Mouse (Mus musculus): ENCODE measurements around the gene Nelfb. TPM values are rescaled to one million over a fixed set of nuclear protein-coding genes. Genes with fewer than 3 reads are reported as not detected.
A peak's percentile ranks its signal among the peaks of the same experiment; 100 is the strongest.

The Nelfb gene
- polyA plus RNA-seq, 1 experiment from 2014 or later: 137 TPM

DNA sequence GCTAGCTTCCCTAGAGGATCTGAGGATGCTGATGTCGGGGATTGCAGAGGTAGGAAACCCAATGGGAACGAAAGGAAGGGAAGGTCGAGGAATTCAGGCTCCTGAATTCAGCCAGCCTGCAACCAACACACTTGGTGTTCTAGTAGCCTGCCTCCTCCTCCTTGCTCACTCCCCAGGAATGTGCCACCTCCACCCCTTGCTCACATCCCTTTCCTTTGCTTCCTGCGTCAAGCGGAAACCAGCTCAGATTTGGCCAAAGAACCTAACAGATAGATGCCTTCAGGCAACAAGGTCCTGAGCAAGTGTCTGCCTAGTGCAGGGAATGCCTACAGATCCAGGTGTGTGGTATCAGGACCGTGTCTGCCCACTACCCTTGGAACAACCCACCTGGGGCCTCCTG lies 34.7 kb downstream of the Nelfb start:
- Histone ChIP-seq H3K36me3 (no peaks in the 10 kb centered on the region), H3K4me1 (peaks cover 67% of the 10 kb centered on the region), H3K27me3 (ENCODE audit: low read depth, poor library complexity, severe bottlenecking) (peaks cover 65% of the 10 kb centered on the region), H3K9me3 (replicated peaks) (no peaks in the 10 kb centered on the region), H3K4me3 (no peak overlapping the region), H3K27ac (peak overlapping the region; percentile 80)
- WGBS: 53% methylated on average over 6 of the region's 6 CpGs
- DNase-seq (ENCODE audit: low spot score): peak; percentile 28

DNA sequence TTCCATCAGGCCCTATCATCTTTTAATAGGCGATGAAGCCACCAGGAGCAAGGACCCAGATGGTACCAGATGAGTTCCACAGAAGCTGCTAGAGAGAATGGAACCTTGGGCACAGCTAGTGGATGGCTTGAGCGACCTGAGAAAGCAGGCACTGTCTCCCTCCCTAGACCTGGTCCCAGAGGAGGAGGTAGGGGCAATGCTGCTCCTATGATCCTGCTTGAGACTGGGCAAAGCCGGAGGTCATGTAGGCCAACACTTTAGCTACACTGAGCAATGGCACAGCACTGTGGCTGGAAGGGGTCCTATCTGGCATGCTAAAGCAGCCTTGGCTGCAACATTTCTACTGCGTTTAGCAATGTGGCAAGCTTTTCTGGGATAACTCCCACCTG lies 35.6 kb downstream of the Nelfb start:
- Histone ChIP-seq H3K4me1 (peaks cover 58% of the 10 kb centered on the region), H3K9me3 (replicated peaks) (no peaks in the 10 kb centered on the region), H3K36me3 (no peaks in the 10 kb centered on the region), H3K27me3 (ENCODE audit: low read depth, poor library complexity, severe bottlenecking) (peaks cover 57% of the 10 kb centered on the region), H3K27ac (no peak overlapping the region), H3K4me3 (no peak overlapping the region)
- 68% methylated on average over 4 of the region's 4 CpGs for WGBS
- peak; percentile 21 for DNase-seq (ENCODE audit: low spot score)

DNA sequence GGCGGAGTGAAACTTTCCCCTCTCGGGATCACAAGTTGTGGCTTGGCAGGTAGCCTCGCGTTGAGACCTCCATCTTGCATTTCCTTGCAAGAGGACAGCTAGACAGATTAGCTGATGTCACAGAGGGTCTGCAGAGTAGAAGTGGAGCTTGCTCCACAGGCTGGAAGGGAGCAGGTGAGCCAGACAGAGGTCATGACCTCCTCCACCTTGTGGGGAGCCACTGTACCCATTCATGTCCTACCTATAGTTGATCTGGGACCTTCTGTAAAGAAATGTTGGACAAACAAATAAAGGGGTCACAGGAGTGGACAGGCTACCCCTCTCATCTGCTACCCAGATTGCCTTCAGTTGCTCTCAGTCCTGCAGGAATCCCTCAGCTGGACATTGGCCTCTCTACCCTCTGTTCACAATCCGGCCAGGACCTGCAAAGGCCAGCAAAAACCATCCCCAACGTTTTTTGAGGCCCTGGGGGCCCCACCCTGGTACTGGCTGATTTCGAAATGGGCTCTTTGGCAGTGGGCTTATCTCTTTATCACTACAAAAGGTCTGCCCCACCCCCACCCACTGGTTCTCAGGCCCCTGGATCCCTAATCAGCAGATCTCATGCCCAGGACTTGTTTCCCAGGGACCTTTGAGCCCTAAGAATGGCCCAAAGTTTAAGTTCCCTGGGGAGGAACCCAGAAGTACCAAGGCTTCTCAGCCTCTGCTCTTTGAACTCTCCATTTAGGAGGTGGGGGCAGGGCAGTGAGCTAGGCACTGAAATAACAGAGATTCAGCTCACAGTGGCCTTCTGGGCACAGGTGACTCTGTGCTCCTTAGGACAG lies 36.2 kb downstream of the Nelfb start:
- H3K27ac ChIP-seq: no peak overlapping the region
- H3K36me3 ChIP-seq: no peaks in the 10 kb centered on the region
- H3K9me3 ChIP-seq (replicated peaks): no peaks in the 10 kb centered on the region
- no peak overlapping the region for H3K4me3 ChIP-seq
- 51% methylated on average over 7 of the region's 7 CpGs for WGBS
- peaks cover 51% of the 10 kb centered on the region for H3K27me3 ChIP-seq (ENCODE audit: low read depth, poor library complexity, severe bottlenecking)
- H3K4me1 ChIP-seq: peaks cover 57% of the 10 kb centered on the region
- DNase-seq (ENCODE audit: low spot score): peak; percentile 23

DNA sequence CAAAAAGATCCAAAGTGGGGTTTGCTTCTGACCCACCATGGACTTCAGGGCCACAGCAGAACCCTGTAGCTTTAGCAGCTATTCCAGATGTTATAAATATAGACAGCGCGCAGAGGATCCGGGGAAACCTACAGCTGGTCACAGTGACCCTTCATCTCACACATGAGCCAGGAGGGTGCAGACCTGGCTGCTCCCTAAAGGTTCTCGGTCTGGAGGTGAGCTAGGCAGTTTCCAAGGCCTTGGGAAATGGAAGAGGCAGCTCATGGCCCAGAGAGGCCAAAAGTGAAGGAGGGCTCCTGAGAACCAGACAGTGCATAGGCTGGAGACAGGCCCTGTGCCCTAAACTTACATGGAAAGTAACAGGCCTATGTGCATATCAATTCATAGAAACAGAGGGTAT lies 37.5 kb downstream of the Nelfb start:
- 94% methylated on average over 4 of the region's 4 CpGs for WGBS
- DNase-seq (ENCODE audit: low spot score): no peak
- Histone ChIP-seq H3K36me3 (no peaks in the 10 kb centered on the region), H3K27ac (no peak overlapping the region), H3K4me1 (peaks cover 57% of the 10 kb centered on the region), H3K27me3 (ENCODE audit: low read depth, poor library complexity, severe bottlenecking) (peaks cover 38% of the 10 kb centered on the region), H3K9me3 (replicated peaks) (no peaks in the 10 kb centered on the region), H3K4me3 (no peak overlapping the region)

DNA sequence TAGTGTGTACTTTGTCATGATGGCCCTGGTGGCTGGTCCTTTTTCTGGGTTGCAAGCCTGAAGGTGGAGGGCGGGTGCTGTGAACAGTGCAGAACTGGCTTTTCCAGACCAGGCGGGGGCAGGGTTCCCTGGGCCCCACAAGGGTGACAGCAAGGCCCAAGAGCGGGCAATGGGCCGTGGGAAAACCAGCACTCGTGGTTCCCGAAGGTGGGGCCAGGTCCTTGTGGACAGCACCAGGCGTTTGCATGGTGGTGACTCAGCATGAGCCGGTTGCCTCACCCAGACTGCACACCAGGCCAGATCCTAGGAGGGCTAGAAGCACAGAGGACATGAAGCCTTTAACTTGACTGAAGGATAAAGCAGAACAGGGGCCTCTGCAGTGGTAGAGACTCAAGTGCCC lies 38.7 kb downstream of the Nelfb start:
- Histone ChIP-seq H3K4me3 (no peak overlapping the region), H3K27ac (0 out of 2 replicates have a peak overlapping the region, but pooled peaks have one; percentile 37), H3K27me3 (ENCODE audit: low read depth, poor library complexity, severe bottlenecking) (peaks cover 26% of the 10 kb centered on the region), H3K36me3 (no peaks in the 10 kb centered on the region), H3K9me3 (replicated peaks) (no peaks in the 10 kb centered on the region), H3K4me1 (peaks cover 57% of the 10 kb centered on the region)
- peak; percentile 29 for DNase-seq (ENCODE audit: low spot score)
- WGBS: 70% methylated on average over 8 of the region's 8 CpGs

DNA sequence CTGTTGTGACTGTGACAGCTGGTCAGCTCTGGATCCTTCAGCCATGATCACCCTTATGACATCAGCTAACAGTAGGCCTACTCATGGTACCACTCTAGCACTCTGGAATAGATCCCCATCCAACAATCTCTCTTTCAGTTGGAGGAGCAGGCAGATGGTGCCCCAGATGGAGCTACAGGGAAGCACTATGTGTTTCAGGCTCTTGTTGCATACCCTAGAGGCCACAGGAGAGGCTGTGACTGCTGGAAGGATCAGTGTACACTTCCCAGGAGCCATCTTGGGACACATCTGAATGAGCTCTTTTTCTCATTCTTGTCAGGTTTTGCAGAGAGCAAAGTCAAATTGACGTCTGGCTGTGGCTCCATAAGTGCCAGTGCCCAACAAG lies 39.5 kb downstream of the Nelfb start:
- 76% methylated on average over 1 of the region's 1 CpGs for WGBS

DNA sequence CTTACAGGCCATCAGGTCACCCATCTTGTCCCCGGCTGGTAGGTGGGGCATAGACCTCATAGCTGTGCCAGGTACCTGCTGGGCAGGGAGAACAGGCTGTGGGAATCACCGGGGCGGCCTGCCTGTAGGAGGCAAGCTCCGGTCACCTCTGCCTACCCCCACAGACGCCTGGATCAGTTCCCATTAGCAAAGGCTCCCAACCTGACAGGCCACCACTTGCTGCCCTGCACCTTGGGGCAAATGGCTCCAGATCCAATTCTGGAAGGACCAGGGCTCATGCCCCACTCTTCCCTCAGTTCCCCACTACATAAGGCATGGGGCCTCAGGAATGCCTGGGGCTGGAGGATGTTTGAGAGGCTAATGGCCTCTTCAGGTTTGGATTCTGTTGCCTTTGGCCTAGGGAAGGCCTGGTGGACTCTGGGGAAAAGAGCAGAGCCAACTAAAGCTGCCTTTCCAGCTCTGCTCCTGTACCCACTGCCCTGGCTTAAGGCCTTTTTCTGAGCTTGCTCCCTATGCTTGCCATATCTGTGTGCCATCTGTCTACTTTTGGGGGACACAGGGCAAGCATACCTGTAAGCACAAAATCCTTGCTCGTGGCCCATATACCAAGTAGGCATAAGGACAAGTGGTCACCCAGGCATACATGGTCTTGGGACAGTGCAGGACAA lies 40.1 kb downstream of the Nelfb start:
- no peaks in the 10 kb centered on the region for H3K9me3 ChIP-seq (replicated peaks)
- H3K4me1 ChIP-seq: peaks cover 50% of the 10 kb centered on the region
- no peak overlapping the region for H3K4me3 ChIP-seq
- peaks cover 12% of the 10 kb centered on the region for H3K27me3 ChIP-seq (ENCODE audit: low read depth, poor library complexity, severe bottlenecking)
- no peaks in the 10 kb centered on the region for H3K36me3 ChIP-seq
- no peak for DNase-seq (ENCODE audit: low spot score)
- no peak overlapping the region for H3K27ac ChIP-seq
- 79% methylated on average over 6 of the region's 6 CpGs for WGBS

More for the DNA sequence above, 39.5 kb downstream of the Nelfb start:
- 0 out of 2 replicates have a peak overlapping the region, but pooled peaks have one; percentile 37 for H3K27ac ChIP-seq
- H3K4me3 ChIP-seq: no peak overlapping the region
- peaks cover 55% of the 10 kb centered on the region for H3K4me1 ChIP-seq
- peak; percentile 26 for DNase-seq (ENCODE audit: low spot score)
- H3K9me3 ChIP-seq (replicated peaks): no peaks in the 10 kb centered on the region
- peaks cover 17% of the 10 kb centered on the region for H3K27me3 ChIP-seq (ENCODE audit: low read depth, poor library complexity, severe bottlenecking)
- no peaks in the 10 kb centered on the region for H3K36me3 ChIP-seq

DNA sequence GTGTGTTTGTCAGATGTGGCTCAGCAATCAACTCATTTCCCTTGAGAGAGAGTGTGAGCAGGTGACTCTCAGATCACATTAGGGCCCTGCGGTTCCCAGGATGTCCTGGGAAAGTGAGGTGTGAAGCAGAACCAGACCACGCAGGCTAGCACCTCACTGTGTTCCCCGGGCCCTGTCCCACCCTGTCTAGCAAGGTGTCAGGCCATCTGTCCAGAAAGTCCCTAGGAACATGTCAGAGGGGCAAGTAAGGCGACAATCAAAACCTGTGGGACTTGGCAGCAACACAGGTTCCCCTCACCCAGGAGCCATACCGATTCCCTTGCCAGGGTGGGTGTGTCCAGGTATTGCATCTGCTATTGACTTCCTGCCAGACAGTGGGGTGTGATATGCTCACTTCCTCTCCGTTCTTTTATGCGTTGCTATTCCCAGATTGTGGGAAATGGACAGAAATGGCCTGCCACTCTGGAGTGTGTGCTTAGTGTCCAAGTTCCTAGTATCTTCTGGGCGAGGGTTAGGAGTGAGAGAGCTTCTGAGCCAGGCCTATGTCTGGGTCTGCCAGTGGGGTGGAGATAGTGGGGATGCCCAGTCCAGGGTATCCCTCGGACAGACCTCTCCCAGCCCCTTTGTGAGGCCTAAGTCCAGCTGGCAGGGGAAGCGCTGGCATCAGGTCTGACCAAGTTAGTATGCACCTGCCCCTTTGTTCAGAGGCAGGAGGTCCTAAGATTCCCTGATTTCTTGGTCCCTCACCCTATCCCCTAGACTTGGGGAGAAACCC lies 40.8 kb downstream of the Nelfb start:
- peaks cover 45% of the 10 kb centered on the region for H3K4me1 ChIP-seq
- H3K9me3 ChIP-seq (replicated peaks): no peaks in the 10 kb centered on the region
- peaks cover 10% of the 10 kb centered on the region for H3K27me3 ChIP-seq (ENCODE audit: low read depth, poor library complexity, severe bottlenecking)
- no peaks in the 10 kb centered on the region for H3K36me3 ChIP-seq
- DNase-seq (ENCODE audit: low spot score): peak; percentile 28
- 56% methylated on average over 10 of the region's 10 CpGs for WGBS
- no peak overlapping the region for H3K4me3 ChIP-seq
- no peak overlapping the region for H3K27ac ChIP-seq

DNA sequence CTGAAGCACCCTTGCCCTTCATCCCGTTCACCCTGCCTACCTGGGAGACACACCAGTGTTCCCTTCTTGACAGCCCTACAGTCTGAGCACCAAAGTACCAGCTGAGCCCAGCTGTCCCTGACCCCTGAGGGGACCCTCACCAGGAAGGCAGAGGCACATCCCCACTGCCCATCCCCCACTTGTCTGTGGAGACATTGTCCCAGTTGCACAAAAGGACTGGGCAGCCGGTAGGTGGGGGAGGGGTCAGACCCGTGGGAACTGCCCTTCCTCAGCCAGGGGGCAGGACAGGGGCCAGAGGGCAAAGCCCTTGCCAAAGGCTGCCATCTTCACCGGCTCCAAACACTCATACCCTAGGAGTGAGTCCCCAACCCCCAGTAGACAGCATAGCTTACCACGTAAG lies 41.5 kb downstream of the Nelfb start:
- H3K36me3 ChIP-seq: no peaks in the 10 kb centered on the region
- H3K9me3 ChIP-seq (replicated peaks): no peaks in the 10 kb centered on the region
- peaks cover 7% of the 10 kb centered on the region for H3K27me3 ChIP-seq (ENCODE audit: low read depth, poor library complexity, severe bottlenecking)
- DNase-seq (ENCODE audit: low spot score): no peak
- WGBS: 23% methylated on average over 5 of the region's 5 CpGs
- H3K4me1 ChIP-seq: peaks cover 38% of the 10 kb centered on the region
- peak overlapping the region; percentile 10; the same call in 1 of the 2 replicates for H3K27ac ChIP-seq
- no peak overlapping the region for H3K4me3 ChIP-seq

DNA sequence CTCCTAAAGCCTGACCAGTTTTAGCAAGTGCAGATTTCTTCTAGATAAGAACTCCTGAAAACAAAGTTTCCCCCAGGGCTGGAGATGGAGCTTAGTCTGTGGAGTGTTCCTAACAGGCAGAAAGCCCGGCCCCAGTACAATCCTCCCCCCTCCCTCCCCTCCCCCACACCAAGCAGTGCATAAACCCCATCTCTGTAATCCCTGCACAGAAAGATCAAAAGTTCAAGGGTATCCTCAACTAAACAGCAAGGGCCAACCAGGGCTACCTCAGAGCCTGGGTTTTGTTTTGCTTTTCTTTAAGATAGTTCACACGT lies 42.7 kb downstream of the Nelfb start:
- H3K27me3 ChIP-seq (ENCODE audit: low read depth, poor library complexity, severe bottlenecking): peaks cover 7% of the 10 kb centered on the region
- H3K4me1 ChIP-seq: peaks cover 46% of the 10 kb centered on the region
- H3K9me3 ChIP-seq (replicated peaks): no peaks in the 10 kb centered on the region
- 18% methylated on average over 2 of the region's 2 CpGs for WGBS
- peak overlapping the region; percentile 91 for H3K27ac ChIP-seq
- no peak for DNase-seq (ENCODE audit: low spot score)
- no peaks in the 10 kb centered on the region for H3K36me3 ChIP-seq
- peak overlapping the region; percentile 65 for H3K4me3 ChIP-seq

DNA sequence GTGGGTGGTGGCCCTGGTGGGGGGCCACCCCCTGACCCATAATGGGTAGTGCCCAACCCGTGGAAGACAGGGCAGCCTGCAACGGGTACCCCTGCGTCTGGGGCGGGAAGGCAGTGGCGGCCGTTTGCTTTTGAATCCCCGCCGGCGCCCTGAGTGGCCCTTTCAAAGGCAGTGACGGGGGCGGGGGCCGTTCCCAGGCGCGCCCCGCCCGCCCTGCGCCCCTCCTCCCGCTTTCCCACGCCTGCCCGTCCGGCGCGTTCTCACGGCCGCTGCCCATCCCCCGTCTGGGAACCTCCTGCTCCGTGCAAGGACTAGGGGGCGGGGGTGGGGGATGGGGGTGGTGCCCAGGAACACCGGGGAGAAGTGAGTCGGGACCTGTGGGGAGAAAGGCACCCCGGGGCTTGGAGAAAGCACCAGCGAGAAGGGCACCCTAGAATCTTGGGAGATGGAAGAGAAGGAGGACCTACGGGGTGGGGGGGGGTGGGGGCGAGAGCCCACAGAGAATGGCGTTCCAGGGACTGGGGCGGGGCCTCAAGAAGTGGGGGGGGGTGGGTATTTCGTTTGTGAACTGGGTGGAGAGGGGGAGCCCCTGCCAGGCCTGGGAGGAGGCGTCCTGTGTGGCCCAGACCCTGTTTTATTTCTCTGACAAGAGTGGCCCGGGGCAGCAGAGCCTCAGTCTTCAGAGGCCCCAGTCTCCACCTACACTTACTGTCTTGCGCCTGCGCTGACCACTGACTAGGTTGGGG lies 43.2 kb downstream of the Nelfb start:
- peaks cover 7% of the 10 kb centered on the region for H3K27me3 ChIP-seq (ENCODE audit: low read depth, poor library complexity, severe bottlenecking)
- H3K27ac ChIP-seq: peak overlapping the region; percentile 91
- under 1% methylated on average over 39 of the region's 41 CpGs for WGBS

DNA sequence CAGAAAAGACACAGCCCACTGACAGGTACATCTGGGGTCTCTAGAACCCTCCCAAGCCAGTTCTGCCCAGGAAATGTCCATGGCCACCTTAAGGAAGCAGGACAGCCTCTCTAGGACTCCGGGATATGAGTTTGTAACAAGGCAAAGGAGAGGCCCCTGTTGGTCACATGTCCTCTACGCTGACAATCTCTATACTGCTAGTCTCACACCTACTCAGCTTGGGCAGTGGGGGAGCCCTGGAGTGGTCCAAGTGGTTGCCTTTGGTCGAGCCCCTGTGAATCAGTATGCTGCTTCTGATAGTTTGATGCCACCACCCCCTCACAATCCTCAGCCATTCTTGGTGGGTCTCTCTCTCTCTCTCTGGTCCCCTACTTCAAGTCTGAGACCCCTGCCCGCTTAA lies 43.8 kb downstream of the Nelfb start:
- H3K4me1 ChIP-seq: peaks cover 55% of the 10 kb centered on the region
- no peaks in the 10 kb centered on the region for H3K36me3 ChIP-seq
- peaks cover 7% of the 10 kb centered on the region; the same call in 1 of the 2 replicates for H3K27me3 ChIP-seq (ENCODE audit: low read depth, poor library complexity, severe bottlenecking)
- H3K27ac ChIP-seq: peak overlapping the region; percentile 91
- no peaks in the 10 kb centered on the region for H3K9me3 ChIP-seq (replicated peaks)
- no peak for DNase-seq (ENCODE audit: low spot score)
- peak overlapping the region; percentile 65 for H3K4me3 ChIP-seq
- 20% methylated on average over 4 of the region's 4 CpGs for WGBS

More for the DNA sequence above, 43.2 kb downstream of the Nelfb start:
- Histone ChIP-seq H3K36me3 (no peaks in the 10 kb centered on the region), H3K4me1 (peaks cover 51% of the 10 kb centered on the region), H3K9me3 (replicated peaks) (no peaks in the 10 kb centered on the region), H3K4me3 (peak overlapping the region; percentile 65)
- peak; percentile 82 for DNase-seq (ENCODE audit: low spot score)
